Mouse (Mus musculus) gastrocnemius, postnatal 25 days (tissue): Measurements from ENCODE around the gene Atg5. TPM values are rescaled to one million over a fixed set of nuclear protein-coding genes. Genes with fewer than 3 reads are reported as not detected.

Experiments used
- DNase-seq: peaks from one replicate; pipeline ENCODE4 v3.0.0; 2022
- total RNA-seq, 2 experiments: library from RNA; stranded (reverse); gene quantifications; 1 replicate in 1 of 2; 2 replicates in 1 of 2; pipeline ENCODE4 v1.2.3; 2021

Atg5 gene
- total RNA-seq, 2 experiments from 2014 or later = 9.7 to 10.9 TPM

- DNase-seq = no peak
Measured at GRCm38 (mm10) chr10:44353467-44353866, 85.3 kb downstream of the Atg5 start.

GRCm38 (mm10) chr10:44354393-44354792 lies 86.2 kb downstream of the Atg5 start:
- DNase-seq = no peak

- DNase-seq = no peak
Measured at GRCm38 (mm10) chr10:44355216-44355615, 87.1 kb downstream of the Atg5 start.

- no peak for DNase-seq
Measured at GRCm38 (mm10) chr10:44356625-44357024, 88.5 kb downstream of the Atg5 start.

- DNase-seq = no peak
Measured at GRCm38 (mm10) chr10:44357316-44357715, 89.2 kb downstream of the Atg5 start.

GRCm38 (mm10) chr10:44358816-44359215 lies 90.7 kb downstream of the Atg5 start:
- DNase-seq = no peak

DNA sequence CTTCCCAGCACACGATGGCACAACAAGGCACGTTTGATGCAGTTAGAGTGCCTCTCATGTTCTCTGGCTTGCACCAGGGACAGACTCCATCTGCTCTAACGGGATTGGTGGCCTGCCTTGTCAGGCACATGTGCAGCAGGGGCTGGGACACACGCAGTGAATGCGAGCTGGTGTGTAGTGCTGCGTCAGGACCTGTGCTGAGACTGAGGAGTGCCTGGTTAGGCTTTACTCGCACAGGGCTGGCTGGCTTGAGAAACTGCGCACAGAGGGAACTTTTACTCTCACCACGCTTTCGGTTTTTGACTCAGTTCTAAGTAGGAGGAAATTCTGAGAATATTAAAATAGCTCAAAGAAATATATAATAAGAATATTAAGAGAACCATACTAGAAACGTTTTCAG lies 92.5 kb downstream of the Atg5 start:
- no peak for DNase-seq

DNA sequence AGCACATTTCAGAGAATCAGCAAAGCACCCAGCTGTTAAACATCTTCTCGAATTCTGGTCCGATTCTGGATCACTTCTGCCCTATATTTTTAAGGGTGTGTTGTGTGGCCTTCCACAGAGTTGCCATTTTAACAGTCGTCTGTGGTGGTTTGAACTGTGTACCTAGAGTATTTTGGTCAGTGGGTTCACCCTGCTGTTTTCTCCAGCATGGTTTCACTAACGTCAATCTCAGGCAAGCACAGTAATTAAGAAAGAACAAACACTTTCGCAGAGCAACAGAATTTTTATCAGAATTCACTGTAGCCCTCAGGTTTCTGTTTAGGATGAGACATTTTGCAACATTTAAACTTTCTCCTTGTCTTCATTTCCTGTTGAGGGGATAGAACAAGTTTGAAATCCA lies 94.3 kb downstream of the Atg5 start:
- no peak for DNase-seq

- DNase-seq = no peak
Measured at GRCm38 (mm10) chr10:44362846-44363245, 94.7 kb downstream of the Atg5 start.

GRCm38 (mm10) chr10:44366186-44366585 lies 98.0 kb downstream of the Atg5 start:
- no peak for DNase-seq

DNA sequence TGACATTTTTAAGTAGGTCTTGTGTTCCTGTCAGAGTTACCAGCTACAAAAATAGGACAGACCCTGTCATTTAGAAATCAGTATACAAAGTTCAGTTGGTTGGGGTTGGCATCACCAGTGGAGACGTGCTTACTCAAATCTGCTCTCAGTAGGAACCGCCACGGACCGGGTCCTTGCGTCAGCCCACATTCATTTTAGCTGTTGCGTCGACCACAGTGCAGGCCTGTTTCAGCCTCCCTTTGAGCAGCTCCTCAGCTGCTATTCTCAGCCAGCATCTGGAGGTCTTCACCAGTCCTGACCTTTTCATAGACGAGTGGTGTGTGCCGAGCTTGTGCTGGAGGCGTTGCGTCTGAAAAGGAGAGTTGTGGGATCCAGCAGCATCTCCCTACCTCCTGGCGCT lies 98.9 kb downstream of the Atg5 start:
- no peak for DNase-seq

DNA sequence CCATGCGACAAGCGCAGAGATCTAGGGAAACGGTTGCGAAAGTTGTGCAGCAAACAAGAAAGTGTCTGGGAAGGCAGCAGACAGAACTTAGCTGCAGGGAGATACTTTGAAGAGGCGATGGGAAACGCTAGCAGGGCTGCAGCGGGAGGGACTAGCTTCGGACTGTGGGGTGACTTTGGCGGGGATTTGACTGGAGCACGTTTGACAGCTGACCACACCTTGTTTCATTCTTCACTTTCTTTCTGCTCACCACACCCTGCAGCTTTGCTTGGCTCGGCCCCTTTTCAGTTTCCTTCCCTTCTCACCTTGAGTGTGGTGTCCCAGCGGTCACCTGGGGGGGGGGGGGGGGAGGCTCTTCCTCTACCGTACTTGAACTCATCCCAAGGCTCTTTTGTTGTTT lies 100.4 kb downstream of the Atg5 start:
- no peak for DNase-seq

GRCm38 (mm10) chr10:44370666-44371065 lies 102.5 kb downstream of the Atg5 start:
- no peak for DNase-seq

DNA sequence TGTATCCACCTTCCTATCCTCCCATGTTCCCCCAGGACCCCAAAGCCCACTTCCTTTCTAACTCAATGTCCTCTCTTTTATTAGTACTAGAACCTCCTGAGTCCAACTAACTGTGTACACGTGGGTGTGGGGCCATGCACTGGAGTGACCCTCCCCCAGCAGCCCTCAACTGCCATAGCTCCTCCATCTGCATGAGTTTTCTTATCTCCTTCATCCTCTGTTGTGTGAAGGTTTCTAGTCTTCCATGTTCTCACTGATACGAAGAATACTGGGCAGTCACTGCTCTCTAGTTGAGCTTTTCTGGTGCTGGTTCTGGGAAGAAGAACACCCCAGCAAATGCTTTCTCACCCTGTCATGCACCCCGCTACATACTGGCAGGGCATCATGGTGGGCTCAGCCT lies 104.1 kb downstream of the Atg5 start:
- no peak for DNase-seq

DNA sequence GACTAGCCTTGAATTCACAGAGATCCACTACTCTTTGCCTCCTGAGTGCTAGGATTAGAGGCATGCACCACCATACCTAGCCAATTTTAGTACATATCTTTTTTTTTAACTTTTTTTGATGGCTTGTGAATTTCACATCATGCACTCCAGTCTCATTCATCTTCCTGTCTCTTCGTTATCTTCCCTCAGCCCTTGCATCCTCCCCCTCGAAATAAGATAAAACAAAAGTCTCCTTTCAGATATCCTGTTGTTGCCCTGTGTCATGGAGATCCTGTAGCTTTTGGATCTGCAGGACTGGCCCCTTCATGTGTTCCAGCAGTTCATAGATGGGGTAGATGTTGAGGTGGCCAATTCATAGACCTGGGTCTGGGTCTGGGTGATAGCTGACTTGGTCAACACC lies 106.5 kb downstream of the Atg5 start:
- DNase-seq = no peak

- DNase-seq = no peak
Measured at GRCm38 (mm10) chr10:44375501-44375900, 107.3 kb downstream of the Atg5 start.

DNA sequence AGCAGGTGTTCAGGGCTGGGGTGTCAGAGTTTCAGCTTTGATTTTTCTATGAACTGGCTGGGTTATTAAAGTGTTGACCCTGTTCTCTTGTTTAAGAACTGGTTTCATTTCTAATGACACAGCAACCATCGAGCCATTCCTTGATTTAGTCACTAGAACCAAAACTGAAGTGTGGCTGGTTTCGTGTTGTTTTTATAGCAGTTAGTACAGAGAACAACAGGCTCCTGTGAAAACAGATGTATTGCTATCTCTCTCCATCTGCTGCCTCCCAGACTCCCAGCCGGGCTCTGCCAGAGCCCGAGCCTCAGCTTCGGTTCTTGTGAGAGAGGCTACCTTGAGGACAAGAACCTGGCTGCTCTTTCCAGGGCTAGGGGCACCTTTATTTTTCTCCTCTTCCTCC lies 109.7 kb downstream of the Atg5 start:
- no peak for DNase-seq

- no peak for DNase-seq
Measured at GRCm38 (mm10) chr10:44378403-44378802, 110.2 kb downstream of the Atg5 start.

- peak; percentile 40 for DNase-seq
Measured at GRCm38 (mm10) chr10:44380476-44381208, 112.5 kb downstream of the Atg5 start.

DNA sequence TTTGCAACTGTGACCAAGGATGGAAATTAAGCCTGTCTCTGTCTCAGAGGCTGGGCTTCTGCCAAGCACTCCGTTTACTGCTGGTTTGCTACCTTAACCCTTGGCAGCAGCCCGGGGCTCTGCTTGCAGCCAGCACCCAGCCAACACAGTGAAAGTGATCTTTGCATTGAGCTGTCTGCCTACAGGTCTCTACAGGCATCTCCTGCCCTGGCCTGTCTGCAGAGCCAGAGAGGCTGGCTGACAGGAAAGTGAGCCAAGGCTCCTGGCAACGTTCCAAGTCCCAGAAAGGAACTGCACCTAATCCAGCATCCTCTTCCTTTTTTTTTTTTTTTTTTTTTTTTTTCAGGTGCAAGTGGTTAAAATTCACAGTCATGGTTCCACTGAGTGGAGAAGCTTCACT lies 113.2 kb downstream of the Atg5 start:
- peak; percentile 56 for DNase-seq

- DNase-seq = no peak
Measured at GRCm38 (mm10) chr10:44381948-44382347, 113.8 kb downstream of the Atg5 start.

DNA sequence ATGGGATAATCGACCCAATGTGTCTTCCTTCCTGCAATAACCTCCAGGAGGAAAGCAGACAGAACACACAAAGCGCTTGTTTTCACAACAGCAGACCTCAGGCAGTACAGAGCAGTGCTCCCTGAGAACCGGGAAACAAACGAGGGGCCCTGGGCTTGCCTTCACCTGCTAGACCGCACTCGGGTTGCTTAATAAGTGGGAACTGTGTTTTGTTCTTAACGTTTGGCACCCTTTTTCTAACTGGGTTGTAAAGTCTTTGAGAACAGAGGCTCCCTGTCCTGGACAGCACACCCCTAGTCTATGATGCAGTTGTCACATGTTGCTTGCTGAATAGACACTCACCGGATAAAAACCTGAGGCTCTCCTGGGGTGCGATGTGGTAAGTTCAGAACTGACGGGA lies 115.1 kb downstream of the Atg5 start:
- no peak for DNase-seq

GRCm38 (mm10) chr10:44385227-44385626 lies 117.1 kb downstream of the Atg5 start:
- DNase-seq = no peak

- DNase-seq = no peak
Measured at GRCm38 (mm10) chr10:44388706-44389233, 120.6 kb downstream of the Atg5 start.
